Mouse (Mus musculus) c-Kit-negative CD71-positive TER-119-positive erythroid progenitor cells, embryonic 14.5 days (primary cell): ENCODE data around the gene Smim24.

Experiments
- DNase-seq: peaks from one replicate; pipeline ENCODE4 v3.0.0-alpha.2; 2013; ENCODE audit warnings: low read depth, low spot score

The Smim24 gene

DNA sequence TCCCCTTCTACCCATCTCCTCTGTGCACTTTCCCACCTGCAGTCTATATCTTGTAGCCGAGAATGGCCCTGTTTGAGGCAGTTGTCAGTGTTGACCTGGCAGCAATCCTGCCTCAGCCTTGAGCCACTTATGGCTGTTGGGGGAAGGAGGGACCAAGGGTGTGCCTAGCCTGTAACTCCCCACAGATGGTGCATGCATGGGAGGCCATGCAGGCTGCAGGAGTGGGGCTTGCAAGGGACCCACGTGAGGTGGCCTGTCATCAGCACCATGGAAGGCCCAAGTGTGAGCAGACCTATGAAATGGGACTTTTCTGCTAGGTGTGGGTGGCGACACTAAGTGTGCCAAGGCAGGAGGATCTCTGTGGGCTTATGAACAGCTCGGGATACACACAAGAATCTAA is 27.8 kb upstream of the Smim24 start:
- no peak for DNase-seq

GRCm38 (mm10) chr10:81365672-81366476 is 27.0 kb upstream of the Smim24 start, which contains the start of gene 4930404N11Rik:
4930404N11Rik (minus strand) TSS chr10:81365816.
- DNase-seq: no peak

DNA sequence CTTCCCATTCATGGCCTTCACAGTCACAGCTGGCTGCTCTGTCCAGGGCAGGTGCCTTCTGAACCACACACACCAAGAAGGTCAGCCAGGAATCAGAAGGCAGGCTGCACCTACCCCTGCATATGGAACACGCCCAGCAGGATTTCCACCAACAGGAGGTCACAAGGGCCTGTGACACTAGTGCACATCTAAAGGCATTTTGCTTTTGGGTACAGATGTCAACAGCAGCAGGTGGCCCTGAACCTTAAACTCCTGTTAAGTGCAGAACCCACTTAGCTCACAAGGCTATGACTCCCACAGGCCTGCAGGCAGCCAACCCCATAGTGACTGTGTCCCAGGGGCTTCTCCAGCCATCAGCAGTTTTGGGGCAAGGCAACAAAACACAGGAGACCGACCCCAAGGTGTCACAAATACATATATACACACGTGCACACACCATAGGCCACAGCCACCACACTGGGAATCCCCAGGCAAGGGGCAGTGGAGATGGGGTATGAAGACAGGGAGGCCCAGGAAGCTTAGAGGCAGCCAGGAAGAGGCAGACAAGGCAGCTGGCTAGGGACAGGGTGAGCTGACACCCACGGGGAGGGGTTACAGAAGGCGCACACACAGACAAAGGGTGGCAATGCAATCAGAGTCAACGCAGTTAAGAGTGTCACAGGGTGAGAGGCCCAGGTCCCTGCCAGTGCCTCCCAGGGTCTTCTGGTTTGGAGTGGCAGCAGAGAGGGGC is 26.2 kb upstream of the Smim24 start:
- DNase-seq: no peak

DNA sequence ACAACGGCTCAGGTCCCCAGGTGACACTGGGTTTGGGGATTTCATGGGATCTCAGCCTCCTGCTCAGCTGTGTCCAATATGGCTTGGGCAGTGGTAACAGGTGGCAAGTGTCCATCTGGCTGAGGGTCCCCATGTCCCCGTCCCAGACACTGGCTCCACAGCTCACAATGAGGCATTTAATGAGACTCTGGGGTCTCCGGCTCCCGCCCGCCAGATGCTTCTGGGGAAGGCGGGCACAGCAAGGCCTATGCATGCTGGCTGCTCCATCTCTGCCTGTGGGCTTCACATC is 25.7 kb upstream of the Smim24 start:
- DNase-seq: no peak

DNA sequence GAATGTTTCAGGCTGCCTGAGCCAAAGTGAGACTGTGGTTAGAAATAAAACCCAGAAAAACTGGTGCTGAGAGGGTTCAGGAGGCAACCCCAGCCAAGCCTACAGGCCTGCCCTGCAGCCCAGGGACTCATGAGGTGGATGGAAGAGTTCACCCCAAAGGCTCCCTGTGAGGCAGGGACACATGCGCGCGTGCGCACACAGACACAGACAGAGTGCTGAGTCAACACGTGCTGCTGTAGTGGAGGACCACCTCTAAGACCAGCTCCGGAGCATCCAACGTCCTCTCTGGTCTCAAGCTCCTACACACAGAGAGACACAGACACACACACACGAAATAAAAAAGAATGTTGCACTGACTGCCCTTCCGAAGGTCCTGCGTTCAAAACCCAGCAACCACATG is 17.5 kb upstream of the Smim24 start:
- DNase-seq: no peak

DNA sequence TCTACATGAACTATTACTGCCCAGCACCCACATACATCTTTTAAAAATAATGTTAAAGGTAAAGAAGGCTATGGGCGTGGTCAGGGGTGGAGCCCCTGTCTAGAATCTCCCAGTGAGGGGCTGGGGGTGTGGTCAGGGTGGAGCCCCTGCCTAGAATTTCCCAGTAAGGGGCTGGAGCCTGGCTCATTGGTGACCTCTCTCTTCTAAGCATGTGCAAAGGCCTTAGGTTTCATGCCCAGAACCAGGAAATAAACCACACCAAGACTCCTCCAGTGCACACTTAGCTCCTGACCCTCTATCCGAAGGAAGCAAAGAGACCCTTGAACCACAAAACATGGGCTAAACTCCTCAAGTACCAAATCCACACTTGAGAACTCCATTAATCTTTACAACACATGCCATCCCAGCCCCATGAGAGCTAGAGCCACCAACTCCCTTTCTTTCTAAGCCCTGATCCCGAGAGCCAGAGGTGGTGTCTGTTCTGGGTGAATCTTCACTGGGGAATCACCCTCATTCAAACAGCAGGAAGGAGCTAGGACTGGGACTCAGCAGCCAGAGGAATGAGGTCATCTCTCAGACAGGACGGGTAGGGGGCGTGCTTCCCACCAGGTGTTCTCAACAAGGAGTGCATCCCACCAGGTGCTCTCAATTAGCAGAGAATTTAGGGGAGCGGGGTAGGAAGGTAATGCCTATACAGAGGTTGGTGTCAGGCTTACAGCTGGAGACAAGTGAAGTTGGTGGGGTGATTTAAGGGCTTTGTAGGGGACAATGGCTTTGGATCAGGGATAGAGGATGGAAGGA is 16.1 kb upstream of the Smim24 start:
- no peak for DNase-seq

- DNase-seq: no peak
Measured at GRCm38 (mm10) chr10:81377362-81377664, 15.5 kb upstream of the Smim24 start.

DNA sequence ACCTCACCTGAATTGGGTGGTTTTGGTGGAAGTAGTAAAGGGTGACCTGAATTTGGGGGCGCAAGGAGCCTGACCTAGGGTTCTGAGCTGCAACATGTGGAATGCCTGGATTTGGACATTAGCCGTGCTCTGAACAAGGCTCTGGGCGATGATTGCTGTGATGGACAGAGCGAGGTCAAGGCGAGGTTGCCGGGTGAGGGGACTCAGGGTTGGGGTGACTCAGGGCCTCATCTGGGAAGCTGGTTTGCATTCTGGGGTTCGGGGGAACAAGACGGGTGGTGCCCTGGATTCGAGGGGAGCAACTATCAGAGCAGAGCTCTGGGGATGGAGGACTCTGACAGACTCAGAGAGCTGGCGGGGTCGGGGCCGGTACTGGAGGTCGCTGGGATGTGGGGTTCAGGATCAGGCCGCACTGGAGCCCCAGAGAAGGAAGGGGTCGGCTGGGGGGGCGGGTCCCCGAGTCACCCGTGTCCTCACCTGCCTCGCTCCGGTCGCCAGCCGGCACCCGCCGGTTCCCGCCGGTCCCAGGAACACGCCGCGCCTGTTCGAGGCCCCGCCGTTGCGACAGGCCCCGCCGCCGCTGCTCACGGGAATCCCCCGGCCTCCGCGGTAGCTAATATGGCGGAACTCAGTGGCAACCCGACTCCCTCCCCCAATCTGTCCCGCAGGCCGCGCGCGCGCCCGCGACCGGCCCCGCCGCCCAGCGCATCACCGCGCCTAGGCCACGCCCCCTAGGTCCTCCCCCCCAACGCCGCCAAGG is 14.9 kb upstream of the Smim24 start, which contains the start of gene Fzr1:
Fzr1 (minus strand) TSS at position 724 of the 760 bp plus-strand sequence.
- DNase-seq: no peak

DNA sequence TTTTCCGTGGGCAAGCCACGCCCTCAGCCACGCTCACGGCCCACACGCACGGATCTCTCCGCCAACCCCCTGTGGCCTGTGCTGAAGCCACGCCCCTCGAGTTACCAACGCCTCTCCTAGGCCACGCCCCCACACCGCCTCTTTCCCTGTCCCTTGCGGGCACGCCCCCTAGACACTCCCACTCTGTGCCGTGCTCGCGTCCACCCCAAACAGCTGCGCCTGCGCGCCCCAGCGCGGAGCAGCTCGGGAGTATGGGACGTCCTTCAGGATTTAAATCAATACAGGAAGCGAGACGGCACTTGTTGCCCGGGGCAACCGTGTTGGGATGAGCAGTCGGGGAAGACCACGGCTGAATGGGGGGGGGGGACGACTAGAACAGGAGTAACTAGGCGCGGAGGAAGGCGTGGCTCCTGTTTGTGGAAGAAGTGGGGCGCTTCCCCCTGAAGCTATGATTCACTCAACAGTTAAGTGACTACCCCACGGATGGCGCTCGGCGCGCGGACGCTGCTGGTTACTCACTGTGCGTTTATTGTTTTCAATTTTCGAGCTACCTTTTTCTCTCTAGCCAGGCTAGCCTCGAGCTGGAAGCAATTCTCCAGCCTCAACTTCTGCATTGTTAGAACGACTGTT is 14.2 kb upstream of the Smim24 start:
- peak; percentile 100 for DNase-seq

- DNase-seq: no peak
Measured at GRCm38 (mm10) chr10:81379183-81379553, 13.7 kb upstream of the Smim24 start.

- no peak for DNase-seq
Measured at GRCm38 (mm10) chr10:81379809-81380378, 13.0 kb upstream of the Smim24 start.

- peak; percentile 98 for DNase-seq
Measured at GRCm38 (mm10) chr10:81382039-81382438, 10.8 kb upstream of the Smim24 start.

- peak; percentile 100 for DNase-seq
Measured at GRCm38 (mm10) chr10:81383802-81384604, 8.8 kb upstream of the Smim24 start, which contains the start of the genes Dohh and Gm48551. Dohh (plus strand) TSS chr10:81384428. Gm48551 (plus strand) TSS chr10:81384466.

DNA sequence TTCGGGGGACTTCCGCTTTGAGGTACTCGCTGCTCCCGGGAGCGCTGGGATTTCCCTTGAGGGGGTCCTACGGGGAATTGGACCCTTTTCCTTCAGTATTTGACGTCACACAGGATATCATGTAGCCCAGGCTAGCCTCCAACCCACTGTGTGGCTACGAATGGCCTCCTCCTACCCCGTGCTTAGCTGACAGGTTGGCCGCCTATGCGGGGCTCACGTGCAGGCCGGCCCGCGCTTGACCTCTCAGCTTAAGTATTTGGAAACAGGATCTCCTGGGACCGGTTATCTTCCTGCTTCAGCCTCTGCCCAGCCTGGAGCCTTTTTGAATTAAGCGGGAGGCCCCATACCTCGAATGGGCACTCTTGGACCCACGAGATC is 8.3 kb upstream of the Smim24 start:
- DNase-seq: no peak

GRCm38 (mm10) chr10:81385603-81386306 is 7.1 kb upstream of the Smim24 start:
- DNase-seq: no peak

DNA sequence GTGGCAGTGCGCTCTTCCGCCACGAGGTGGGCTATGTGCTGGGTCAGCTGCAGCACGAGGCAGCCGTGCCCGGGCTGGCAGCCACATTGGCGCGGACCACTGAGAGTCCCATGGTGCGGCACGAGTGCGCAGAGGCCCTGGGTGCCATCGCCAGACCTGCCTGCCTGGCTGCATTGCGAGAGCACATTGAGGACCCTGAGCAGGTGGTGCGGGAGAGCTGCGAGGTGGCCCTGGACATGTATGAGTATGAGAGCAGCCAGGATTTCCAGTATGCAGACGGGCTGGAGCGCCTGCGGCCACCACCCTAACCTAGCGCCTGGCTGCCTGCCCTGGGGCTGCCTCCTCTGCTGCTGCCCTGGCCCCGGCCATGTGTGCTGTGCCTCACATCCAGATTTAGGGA is 5.1 kb upstream of the Smim24 start:
- DNase-seq: no peak

- DNase-seq: no peak
Measured at GRCm38 (mm10) chr10:81388505-81389055, 4.3 kb upstream of the Smim24 start, which contains the start of gene Gm48552. Gm48552 (plus strand) TSS chr10:81389005.

DNA sequence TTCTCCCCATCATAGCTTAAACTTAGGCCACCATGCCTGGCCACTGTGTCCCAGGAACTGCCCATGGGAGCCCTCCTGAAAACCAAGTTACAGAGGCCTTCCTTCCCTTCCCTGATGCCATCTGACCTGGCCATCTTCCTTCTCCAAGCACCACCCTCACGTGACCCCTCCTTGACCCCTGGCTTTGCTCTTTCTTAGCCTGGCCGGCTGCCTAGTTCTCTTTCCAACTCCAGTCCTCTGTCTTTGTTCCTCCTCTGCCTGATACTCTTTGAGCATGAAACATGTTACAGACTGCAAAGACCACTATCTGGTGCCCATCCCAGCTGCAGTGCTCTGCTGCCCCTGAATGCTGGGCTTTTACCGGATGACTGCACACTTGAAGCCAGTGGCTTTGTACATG is 3.5 kb upstream of the Smim24 start:
- no peak for DNase-seq
